Mouse (Mus musculus) T-cell, adult 2 months (primary cell): Measurements from ENCODE around the gene Eef2.

ENCODE experiments used
- DNase-seq: peaks from one replicate; pipeline ENCODE4 v3.0.0; 2022; ENCODE audit warnings: low spot score

Eef2 gene

DNA sequence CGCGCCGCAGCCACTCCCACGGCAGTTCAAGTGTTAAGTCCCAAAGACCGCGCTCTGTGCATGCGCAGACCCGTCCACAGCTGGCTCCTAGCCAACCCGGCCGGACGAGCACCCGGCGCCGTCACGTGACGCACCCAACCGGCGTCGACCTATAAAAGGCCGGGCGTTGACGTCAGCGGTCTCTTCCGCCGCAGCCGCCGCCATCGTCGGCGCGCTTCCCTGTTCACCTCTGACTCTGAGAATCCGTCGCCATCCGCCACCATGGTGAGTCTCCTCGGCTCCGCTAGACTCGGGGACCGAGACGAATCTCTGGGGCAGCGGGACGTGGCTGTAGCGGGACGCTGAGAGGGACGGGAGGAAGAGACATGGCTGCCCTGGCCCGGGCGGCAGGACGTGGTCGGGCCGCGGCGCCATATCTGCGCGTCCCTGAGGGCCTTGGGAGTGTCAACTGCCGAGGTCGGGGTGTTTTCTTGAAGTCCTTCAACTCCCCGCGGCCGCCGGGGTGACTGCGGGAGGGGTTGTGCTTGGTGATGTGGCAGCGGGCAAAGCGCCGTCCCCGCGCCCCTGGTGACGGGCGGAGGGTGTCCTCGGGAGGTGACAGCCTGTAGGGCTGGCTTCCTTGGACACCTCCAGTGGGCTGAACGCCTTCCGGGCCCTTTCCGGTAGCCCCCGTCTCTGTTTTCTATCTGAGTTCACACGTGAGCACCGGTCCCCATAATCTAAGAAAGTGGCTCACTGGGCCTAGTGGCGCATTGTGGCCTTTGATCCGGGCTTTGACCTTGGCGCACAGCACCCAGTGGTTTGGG, at the start of gene Eef2:
Eef2 (plus strand) TSS at position 166 of the 806 bp plus-strand sequence.
- DNase-seq = peak; percentile 96

DNA sequence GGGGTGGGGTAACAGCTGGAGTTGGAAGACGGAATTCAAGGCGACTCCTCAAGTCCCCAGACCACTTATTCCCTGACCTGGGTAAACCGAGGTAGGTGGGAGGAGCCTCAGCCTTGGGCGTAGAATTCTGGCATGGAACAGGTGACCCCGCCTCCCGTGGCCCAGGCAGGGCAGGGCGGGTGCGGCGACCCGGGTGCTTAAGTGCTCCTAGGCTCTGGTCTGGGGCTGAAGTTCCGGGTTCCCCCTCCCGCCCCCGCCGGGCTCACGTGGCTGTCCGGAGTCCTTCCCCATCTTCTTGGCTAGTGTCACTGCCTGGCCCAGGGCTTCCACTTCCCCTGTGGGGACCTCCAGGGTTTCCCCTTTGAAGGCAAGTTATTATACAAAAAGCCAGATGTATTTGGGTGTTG, 42.2 kb upstream of the Eef2 start:
- DNase-seq = peak; percentile 39

DNA sequence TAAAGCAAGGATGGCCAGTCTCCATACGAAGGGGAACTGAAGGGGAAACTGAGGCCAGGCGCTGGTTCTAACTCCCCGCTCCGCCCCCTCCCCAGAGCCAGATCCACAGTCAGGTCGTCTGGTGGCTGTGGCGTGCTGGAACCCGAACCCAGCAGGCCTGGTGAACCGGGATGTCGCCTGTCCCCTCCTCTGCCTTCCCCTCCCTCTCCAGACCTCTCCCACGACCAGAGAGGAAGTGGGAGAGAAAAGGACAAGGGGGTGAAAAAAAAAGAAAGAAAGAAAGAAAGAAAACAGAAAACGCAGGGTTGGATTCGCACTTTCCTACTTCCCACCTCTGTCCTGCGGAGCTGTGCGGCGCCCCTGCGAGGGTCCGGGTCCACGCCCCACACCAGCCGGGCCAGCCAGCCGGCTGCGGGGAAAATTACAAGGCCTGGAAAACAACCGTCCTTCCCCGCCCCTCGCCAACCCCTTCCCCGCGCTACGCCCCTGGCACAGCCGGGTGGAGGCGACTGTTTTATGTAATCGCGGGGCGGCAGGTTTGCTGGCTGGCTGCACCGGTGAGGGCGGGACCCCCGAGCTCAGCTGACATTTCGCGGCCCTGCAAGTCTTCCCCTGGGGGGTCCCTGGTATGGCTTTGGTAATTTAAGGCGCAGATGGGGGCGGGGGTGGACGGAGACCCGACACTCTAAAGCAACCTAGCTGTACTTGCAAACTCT, 41.3 kb upstream of the Eef2 start, which contains the start of gene Zbtb7a:
Zbtb7a (plus strand) TSS at position 255 of the 716 bp plus-strand sequence.
- peak; percentile 15 for DNase-seq

DNA sequence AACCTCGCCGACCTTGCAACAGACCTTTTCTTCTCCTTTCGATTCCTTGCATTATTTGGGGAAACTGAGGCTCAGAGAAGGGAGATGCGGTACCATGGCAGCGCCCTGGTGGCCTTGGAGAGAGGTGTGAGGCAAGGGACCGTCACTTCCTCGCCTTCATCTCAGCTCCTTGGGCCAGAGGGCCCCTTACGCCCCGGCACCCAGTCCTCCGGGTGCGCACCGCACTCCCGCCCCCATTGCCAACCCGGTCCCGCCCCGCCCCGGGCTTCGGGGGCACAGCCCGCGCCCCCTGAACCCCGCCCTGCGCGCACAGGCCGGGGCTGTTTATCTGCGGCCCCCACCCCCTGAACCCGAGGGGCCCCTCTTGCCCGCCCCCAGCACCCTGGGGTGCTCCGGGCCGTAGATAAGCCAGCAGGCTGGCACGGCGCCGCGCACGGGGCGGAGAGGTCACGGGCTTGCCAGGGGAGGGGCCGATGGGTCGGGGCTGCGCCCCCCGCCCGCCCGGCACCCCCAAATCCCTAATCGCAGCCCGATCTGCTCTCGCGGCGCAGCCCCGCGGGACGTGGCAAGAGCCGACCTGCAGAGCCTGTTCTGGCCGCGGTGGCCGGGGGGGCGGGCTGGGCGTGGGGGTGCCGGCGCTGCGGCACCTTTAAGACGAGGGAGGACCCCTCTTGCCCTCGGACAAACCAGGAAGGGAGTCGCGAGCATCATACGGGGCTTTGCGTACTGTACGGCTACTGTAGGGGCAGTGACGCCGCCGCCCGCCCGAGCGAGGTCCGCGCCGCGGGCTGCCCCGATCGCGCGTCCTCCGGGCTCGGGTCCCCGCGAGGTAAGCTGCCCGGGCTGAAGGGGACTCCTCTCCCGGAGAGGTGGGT, 40.4 kb upstream of the Eef2 start:
- peak; percentile 35 for DNase-seq

DNA sequence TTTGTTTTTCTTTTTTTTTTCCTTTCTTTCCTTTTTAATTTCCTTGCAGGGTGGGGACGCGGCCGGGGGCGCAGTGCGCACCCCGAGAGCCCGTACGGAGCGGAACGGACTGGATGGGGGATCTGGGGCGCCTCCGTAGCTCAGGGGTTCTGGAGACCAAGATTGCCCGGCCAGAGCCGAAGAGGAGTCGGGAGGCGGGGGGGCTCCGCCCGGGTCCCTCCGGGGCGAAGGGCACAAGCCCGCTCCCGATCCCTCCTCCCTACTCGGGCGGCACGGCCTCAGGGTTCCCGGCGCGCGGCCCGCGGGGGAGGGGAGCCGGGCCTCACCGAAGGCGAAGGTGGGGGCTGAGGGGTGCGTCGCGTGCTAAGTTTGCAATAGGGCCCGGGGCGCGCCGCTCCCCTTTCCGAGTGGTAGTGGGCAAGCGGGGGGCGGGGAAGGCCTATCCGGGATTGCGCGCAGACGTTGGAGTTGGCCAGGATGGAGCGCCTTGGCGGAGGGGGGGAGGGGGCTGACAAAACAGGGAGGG, 39.7 kb upstream of the Eef2 start:
- peak; percentile 70 for DNase-seq

DNA sequence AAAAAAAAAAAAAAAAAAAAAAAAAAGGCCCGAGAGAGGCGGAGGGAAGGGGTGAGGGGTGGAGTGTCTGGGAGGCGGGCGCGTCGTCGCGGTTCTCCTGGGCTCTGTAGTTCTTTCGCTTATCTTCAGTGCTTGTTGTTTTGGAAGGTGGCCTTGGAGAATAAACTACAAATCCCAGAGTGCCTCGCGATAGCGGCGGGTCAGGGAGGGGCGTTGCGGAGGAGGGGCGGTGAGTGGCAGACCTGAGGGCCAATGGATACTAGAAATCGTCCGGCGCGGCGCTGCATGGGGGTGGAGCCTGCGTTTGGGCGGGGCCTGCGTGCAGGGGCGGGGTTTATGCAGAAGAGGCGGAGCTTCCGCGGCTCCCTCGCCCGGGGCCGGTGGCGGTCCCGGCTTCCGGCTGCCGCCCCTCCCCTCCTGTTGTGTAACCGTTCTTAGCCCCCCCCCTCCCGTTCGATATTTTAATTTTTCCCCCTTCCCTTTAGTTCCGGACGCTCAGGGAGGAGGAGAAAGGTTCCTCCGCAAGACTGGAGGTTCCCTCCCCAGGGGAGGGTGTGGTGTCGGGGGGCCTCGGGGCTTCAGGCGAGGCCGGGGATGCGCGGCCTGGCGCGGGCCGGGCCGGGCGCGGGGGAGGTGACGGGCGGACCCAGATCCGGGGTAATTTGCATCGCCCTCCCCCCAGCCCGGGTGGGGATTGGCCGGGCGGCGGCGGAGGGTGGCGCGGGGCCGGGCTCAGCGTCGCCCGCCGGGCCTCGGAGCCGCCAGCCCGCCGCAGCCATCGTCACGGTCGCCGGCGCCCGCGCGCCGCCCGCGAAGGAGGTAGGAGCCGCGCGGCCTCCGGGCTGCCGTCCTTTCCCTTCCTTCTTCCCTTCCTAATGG, 38.9 kb upstream of the Eef2 start:
- peak; percentile 100 for DNase-seq

DNA sequence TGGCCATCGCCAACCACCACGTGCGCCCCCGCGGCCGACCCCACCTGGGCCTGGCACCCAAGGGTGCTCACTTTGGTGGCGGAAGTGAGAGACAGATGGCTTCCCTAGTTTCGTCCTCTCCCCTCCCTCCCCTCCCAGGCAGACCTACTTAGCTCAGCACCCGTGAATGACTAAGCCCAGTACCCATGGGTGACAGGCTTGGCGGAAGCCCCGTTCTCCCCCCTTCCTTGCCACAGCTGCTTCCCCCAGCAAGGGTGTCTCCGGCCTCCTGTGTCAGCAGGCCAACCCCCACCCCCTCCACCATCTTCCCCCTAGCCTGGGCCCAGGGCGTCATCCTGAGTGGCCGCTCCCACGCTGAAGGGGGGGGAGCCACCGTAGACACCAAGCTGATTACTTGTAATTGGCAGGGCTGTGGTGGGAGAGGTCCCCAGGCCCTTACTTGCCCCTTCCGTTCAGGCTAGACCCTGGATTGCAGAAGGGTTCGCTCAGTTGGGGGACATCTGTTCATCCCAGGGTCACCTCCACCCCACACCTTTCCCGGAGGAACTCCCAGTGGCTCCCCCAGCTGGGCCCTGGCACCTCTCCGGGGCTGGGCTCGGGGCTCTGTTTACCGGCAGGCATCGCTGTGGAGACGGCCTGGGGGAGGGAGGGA, 38.2 kb upstream of the Eef2 start:
- peak; percentile 70 for DNase-seq

DNA sequence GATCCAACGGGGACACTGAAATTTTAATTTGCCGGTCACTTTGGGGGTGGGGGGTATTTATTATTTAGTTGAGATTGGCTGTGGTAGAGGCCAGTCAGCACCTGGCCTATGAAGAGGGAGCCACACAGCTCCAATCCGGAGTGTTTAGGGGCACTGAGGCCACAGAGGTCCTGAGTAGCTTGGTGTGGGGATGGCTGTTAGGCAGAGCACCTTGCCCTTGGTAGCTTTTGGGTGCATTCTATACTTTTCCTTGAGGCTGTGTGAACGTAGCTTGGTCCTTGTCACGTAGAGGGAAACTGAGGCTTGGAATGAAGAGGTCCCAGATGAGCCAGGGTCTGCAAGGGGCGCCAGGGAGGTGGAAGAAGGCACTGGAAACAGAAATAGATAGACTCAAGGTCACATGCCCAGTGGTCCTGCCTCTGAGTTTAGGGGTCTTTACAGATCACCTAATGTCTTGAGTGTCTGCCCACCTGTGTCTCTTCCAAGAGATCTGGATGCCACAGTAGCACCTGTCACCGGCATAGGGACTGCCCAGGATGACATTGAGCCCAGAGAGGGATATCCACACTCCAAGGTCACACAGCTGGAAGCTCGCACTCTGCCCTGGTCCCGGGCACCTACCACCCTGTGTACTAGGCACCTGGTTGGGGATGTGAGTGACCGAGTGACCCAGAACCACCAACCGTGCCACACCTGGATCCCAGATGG, 37.5 kb upstream of the Eef2 start:
- DNase-seq = no peak

DNA sequence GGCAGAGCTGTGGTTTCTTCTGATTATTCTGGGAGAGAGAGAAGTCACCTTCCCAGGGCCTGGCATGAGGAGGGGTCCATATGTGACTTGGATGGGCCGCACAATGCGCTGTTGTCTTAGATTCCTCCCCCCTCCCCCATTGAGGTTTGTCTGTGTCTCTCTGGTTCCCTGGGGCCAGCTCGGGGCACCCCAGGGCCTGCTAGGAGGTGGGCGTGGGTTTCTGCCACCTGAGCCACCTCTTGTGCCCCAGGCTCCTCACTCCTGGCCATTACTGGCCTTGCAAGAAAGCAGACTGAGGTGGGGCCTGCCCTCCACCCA, 36.9 kb upstream of the Eef2 start:
- DNase-seq = no peak

DNA sequence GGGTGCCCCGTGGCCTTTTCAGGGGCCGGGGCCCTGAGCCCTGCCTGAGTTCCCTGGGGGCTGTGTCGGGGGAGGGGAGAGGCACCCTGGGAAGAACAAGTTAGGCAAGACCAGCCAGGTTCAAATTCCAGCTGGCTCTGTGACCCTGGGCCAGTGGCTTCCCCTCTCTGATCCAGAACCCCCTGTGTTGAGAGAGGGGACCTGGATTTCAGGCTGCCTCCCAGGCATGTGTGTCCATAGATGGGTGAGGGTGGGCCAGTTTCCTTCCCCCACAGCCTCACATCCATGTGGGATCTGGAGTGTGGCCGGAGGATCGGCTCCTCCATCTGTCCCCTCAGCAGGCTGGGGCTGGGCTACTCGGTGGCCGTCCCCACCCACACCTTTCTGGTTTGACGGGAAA, 36.4 kb upstream of the Eef2 start:
- no peak for DNase-seq

DNA sequence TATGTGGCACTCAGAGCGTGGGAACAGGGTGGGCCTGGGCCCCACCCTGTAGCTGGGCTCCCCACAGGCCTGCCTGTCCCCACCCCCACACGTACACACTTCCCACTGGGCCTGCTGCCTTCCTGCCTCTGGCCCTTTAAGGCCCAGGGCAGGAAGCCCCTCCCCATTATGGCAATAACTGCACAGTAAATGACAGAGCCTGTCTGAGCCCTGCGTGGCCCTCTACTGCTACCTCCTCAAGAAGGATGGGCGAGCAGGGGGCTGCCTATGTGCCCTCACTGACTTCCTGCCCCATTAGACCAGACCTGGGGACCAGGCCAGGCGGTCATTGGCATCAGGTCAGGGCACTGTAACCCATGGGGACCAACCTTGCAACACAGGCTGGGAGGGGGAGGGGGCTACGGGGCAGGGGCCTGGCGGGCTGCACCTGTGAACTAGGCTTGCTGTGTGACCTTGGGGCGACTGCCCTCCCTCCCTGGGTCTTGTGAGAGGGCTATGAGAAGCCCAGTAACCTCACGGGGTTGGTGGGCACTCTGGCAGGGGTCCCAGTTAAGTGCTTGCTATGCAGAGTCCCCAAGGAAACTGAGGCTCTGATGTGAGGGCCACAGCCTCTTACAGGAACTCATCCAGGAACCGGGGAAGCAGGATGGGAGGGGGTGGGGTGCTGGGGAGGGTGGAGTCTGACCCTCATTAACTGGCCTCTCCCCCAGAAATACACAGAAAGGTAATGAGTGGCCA, 35.5 kb upstream of the Eef2 start:
- peak; percentile 24 for DNase-seq

DNA sequence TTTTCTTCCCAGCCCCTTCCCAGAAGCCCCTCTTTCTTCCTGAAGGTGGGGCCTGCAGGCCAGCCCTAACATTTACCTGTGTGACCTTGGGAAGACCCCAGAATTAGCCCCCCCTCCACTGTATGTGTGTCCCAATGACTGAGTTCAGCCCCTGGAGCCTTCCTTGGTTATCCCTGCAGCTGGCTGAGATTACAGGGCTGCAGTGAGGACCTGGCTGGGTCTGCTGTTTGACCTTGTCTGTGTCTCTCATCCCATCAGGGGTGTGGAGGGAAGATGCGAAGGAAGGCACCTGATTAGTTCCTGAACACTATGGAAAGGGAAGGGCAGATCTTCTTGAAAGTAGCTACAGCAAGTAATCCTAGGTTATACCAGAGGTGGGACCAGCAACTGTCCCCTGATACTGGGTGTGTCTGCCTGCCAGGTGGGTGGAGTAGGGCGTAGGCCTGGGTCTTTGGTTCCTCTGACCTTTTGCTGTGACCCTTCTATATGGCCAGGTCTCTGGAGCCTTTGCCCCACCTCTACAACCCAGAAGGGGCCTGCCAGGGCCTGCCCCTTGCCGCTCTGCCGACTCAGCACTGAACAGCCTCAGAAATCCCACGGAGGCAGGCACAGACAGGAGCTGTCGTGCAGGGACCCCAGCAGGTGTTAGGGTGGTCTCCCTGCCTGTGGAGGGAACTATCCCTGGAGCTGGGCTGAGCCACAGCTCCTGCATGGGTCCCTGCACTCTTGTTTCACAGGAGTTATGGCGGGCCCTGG, 34.8 kb upstream of the Eef2 start:
- no peak for DNase-seq

DNA sequence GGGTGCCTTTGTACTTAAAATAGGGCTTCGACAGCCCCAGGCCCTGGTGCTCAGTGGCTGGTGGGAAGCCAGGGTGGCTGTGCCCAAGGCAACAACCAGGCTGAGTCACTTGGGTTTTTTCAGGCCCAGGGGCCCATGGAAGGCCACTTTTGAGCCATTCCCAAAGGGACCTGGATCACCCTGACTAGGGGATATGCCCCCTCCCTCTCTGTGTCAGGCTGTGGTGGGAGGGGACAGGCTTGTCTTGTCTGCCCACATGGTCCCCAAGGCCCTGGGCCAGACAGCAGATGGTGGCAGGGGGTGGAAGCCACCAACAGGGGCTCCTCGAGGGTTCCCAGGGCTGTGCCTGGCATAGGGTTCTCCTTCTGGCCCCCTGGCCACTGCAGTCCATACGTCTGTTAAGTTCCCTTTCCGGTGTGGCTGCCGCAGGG, 33.9 kb upstream of the Eef2 start:
- DNase-seq = no peak

DNA sequence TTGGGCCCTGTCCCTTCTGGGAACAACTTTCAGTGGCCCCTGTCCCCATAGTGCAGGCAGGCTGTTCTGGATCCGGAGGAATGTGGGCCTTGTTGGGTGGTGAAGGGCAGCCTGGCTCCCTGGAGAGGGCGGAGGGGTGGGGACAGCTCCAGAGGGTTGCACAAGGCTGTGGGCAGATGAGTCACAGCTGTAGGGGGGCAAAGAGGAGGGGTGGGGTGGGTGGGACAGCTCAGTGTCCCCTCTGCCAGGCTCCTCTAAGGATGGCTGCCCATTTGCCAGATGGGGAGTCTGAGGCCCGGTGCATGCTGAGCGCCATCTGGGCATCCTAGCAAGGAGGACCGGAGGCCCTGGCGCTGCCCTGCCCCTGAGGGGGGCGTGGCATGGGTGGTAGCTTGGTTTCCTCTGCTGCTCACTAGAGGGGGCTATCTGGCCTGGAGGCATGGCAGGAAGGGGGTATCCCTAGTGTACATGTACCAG, 33.2 kb upstream of the Eef2 start:
- no peak for DNase-seq

DNA sequence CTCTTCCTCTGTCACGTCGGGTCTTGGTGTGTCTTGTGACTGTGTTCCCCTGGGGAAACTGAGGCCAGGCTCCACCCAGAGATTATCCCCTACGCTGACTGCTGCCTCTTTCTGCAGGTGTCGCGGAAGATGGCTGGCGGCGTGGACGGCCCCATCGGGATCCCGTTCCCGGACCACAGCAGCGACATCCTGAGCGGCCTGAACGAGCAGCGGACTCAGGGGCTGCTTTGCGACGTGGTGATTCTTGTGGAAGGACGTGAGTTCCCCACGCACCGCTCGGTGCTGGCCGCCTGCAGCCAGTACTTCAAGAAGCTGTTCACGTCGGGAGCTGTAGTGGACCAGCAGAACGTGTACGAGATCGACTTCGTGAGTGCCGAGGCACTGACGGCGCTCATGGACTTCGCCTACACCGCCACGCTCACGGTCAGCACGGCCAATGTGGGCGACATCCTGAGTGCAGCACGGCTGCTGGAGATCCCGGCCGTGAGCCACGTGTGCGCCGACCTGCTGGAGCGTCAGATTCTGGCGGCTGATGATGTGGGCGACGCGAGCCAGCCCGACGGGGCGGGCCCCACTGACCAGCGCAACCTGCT, 32.5 kb upstream of the Eef2 start:
- DNase-seq = no peak

DNA sequence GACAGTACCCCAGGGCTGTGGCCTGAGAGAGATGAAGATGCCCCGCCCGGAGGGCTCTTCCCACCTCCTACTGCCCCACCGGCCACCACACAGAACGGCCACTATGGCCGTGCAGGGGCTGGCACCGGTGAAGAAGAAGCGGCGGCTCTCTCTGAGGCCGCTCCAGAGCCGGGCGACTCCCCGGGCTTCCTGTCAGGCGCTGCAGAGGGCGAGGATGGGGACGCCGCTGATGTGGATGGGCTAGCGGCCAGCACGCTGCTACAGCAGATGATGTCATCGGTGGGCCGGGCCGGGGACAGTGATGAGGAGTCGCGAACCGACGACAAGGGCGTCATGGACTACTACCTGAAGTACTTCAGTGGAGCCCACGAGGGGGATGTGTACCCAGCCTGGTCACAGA, 31.8 kb upstream of the Eef2 start:
- no peak for DNase-seq

DNA sequence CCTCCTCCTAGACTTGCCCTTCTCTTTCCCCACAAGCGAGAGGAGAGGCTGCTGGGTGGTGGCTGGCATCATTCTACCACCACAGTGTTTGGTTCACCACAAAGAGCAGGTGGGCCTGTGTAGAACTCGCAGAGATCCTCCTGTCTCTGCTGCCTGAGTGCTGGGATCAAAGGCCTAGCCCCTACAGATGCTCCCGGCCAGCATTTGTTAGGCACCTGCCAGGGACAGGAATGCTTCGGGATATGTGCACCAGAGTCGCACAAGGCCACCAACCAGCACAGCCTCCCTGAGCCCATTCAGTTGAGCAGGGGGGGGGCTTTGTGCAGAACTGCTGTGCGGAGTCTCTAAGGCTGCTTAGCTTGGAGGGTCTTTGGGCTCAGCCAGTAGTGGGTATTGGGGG, 31.1 kb upstream of the Eef2 start:
- no peak for DNase-seq

DNA sequence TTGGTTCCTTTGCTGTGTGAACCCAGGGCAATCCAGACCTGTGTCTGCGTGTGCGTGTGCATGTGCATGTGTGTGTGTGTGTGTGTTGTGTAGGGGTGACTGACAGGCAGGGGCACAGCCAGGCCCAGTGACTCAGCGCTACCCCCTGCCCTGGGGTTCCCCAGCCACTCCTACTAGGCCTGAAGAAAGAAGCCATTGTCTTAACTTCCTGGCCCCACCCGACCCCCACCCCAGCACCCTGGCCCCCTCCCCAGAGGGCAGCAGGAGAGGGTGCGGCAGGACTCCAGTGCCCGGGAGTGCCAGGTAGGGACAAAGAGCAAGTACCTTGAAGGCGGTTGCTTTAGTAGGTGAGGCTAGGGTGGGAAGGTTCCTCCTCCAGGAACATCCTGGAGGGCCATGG, 30.7 kb upstream of the Eef2 start:
- no peak for DNase-seq
